Mouse (Mus musculus) lung, postnatal 0 days (tissue): ENCODE measurements at regions not wholly inside any gene's neighbourhood (a gene's known extent, or its start where the extent isn't known, plus 50 kb on each side); places are given as distances from the start of the nearest gene placed in this dataset.

Experiments
- ATAC-seq: fragments of 200-750 bp; cut with Nextera tagmentation; 2 replicates; pipeline ENCODE4 v1.8.0; 2017; ENCODE audit warnings: moderate library complexity
- DNase-seq: peaks from one replicate; pipeline ENCODE4 v3.0.0-alpha.2; 2016; ENCODE audit warnings: low spot score
- H3K27ac ChIP-seq: fragments of 300-500 bp; sonication (generic); 2 replicates; pipeline ENCODE4 v1.5.1; 2014; ENCODE audit warnings: antibody characterized with exemption, mild to moderate bottlenecking, low read length, mixed read lengths
- H3K27me3 ChIP-seq: fragments of 300-500 bp; sonication (generic); replicated peaks from 2 replicates; pipeline ENCODE4 v1.6.1; 2014; ENCODE audit warnings: low read length, mixed read lengths; ENCODE audit not compliant: insufficient read depth
- H3K36me3 ChIP-seq: fragments of 300-500 bp; sonication (generic); 2 replicates; pipeline ENCODE4 v1.6.1; 2014; ENCODE audit warnings: low read length, mixed read lengths; ENCODE audit not compliant: insufficient read depth
- H3K4me1 ChIP-seq: fragments of 300-500 bp; sonication (generic); 2 replicates; pipeline ENCODE4 v1.6.1; 2014; ENCODE audit warnings: antibody characterized with exemption, low read depth, low read length, mixed read lengths; ENCODE audit not compliant: insufficient read depth
- H3K4me2 ChIP-seq: fragments of 300-500 bp; sonication (generic); replicated peaks from 2 replicates; pipeline ENCODE4 v1.6.1; 2014; ENCODE audit warnings: low read depth, mild to moderate bottlenecking, low read length, moderate library complexity, mixed read lengths
- H3K4me3 ChIP-seq: fragments of 300-500 bp; sonication (generic); 2 replicates; pipeline ENCODE4 v1.5.1; 2014; ENCODE audit warnings: low read depth, low read length
- H3K9ac ChIP-seq: fragments of 300-500 bp; sonication (generic); replicated peaks from 2 replicates; pipeline ENCODE4 v1.6.1; 2014; ENCODE audit warnings: low read depth, mild to moderate bottlenecking
- H3K9me3 ChIP-seq: fragments of 300-500 bp; sonication (generic); 2 replicates; pipeline ENCODE4 v1.6.1; 2016; ENCODE audit warnings: low read length, mixed read lengths
- CTCF ChIP-seq: IDR thresholded peaks from 2 replicates; pipeline ENCODE4 v1.5.1; 2016; ENCODE audit warnings: antibody characterized with exemption, mild to moderate bottlenecking
- EP300 ChIP-seq: IDR thresholded peaks from 2 replicates; pipeline ENCODE4 v1.6.1; 2016; ENCODE audit warnings: antibody characterized with exemption, mild to moderate bottlenecking, control low read depth
- WGBS: fragments of 180-500 bp; shearing (Covaris S2); extraction: QIAGEN DNeasy Blood & Tissue Kit; methylation state at CpG from one replicate; pipeline ENCODE4 v1.1.7; 2014; 5-methylcytosine and 5-hydroxymethylcytosine counted together

- WGBS = 81% methylated on average over 5 of the region's 5 CpGs
- Histone ChIP-seq H3K4me3 (no peak overlapping the region), H3K36me3 (no peaks in the 10 kb centered on the region), H3K9me3 (no peaks in the 10 kb centered on the region), H3K9ac (no peak overlapping the region), H3K4me2 (no peak overlapping the region), H3K4me1 (no peaks in the 10 kb centered on the region), H3K27me3 (no peaks in the 10 kb centered on the region), H3K27ac (no peak overlapping the region)
- no peak for ATAC-seq
- TF ChIP-seq CTCF (no peak), EP300 (no peak)
- DNase-seq = peak; percentile 21
Observed at GRCm38 (mm10) chr15:5414401-5414800, 170.4 kb upstream of the Ptger4 start.

DNA sequence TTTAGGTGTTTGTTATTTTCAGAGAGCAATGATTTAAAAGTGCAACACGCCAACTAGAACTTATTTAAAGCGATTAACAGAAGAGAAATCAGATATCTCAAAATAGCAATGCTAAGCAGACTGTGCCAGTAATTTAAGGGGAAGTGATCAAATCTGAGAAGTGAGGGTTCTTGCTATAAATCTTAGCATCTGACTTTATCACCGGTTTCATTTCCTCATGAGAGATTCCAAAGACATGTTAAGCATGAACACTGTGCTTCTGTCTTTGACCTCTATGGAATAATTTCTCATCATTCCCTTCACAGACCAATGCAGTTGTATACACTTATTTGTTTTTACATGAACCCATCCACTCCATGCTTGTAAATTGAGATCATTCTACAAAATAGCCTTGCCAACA, 172.0 kb upstream of the Ptger4 start:
- DNase-seq = no peak
- Histone ChIP-seq H3K27ac (no peak overlapping the region), H3K4me3 (no peak overlapping the region), H3K27me3 (no peaks in the 10 kb centered on the region), H3K9ac (no peak overlapping the region), H3K4me1 (no peaks in the 10 kb centered on the region), H3K36me3 (no peaks in the 10 kb centered on the region), H3K9me3 (no peaks in the 10 kb centered on the region), H3K4me2 (no peak overlapping the region)
- ATAC-seq = no peak
- WGBS = 86% methylated on average over 3 of the region's 3 CpGs
- TF ChIP-seq EP300 (no peak), CTCF (no peak)

GRCm38 (mm10) chr15:5426641-5427040, 182.7 kb upstream of the Ptger4 start:
- ATAC-seq = no peak
- TF ChIP-seq CTCF = no peak
- no peak for TF ChIP-seq EP300
- WGBS = 76% methylated on average over 3 of the region's 3 CpGs

GRCm38 (mm10) chr15:5427319-5428048, 183.5 kb upstream of the Ptger4 start:
- Histone ChIP-seq H3K9ac (no peak overlapping the region), H3K4me1 (no peaks in the 10 kb centered on the region), H3K4me2 (no peak overlapping the region), H3K27me3 (no peaks in the 10 kb centered on the region), H3K4me3 (no peak overlapping the region), H3K27ac (no peak overlapping the region), H3K36me3 (no peaks in the 10 kb centered on the region), H3K9me3 (no peaks in the 10 kb centered on the region)
- 78% methylated on average over 7 of the region's 7 CpGs for WGBS
- no peak for ATAC-seq
- no peak for DNase-seq
- TF ChIP-seq CTCF (no peak), EP300 (no peak)

More at GRCm38 (mm10) chr15:5426641-5427040, 182.7 kb upstream of the Ptger4 start:
- Histone ChIP-seq H3K27ac (no peak overlapping the region), H3K27me3 (no peaks in the 10 kb centered on the region), H3K36me3 (no peaks in the 10 kb centered on the region), H3K4me3 (no peak overlapping the region), H3K9ac (no peak overlapping the region), H3K9me3 (no peaks in the 10 kb centered on the region), H3K4me1 (no peaks in the 10 kb centered on the region), H3K4me2 (no peak overlapping the region)
- no peak for DNase-seq

GRCm38 (mm10) chr15:5432018-5432417, 188.0 kb upstream of the Ptger4 start:
- Histone ChIP-seq H3K4me3 (no peak overlapping the region), H3K27ac (no peak overlapping the region), H3K9ac (no peak overlapping the region), H3K27me3 (no peaks in the 10 kb centered on the region), H3K4me1 (no peaks in the 10 kb centered on the region), H3K4me2 (no peak overlapping the region), H3K36me3 (no peaks in the 10 kb centered on the region), H3K9me3 (no peaks in the 10 kb centered on the region)
- no peak for DNase-seq
- WGBS = 80% methylated on average over 2 of the region's 2 CpGs
- TF ChIP-seq CTCF = no peak
- TF ChIP-seq EP300 = no peak
- no peak for ATAC-seq

DNA sequence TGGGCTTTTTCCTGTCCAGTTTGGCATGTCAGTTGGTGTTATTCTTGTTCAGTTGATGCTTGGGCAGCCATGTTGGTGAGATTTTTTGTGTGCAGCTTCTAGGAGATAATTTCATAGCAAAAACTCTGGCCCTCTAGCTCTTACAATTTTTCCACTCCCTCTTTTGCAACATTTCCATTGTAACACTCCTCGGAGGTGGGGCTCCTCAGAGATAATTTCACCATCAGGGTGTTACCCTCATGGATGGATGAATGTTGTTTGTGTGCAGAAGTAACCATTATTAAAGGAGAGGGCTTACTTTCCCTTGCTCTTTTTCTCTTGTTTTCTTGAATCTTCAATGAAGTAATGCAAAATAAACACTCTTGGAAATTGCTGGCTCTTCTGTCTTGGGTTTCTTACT, 193.0 kb upstream of the Ptger4 start:
- H3K4me2 ChIP-seq = no peak overlapping the region
- no peak overlapping the region for H3K9ac ChIP-seq
- DNase-seq = no peak
- H3K36me3 ChIP-seq = no peaks in the 10 kb centered on the region
- H3K27ac ChIP-seq = no peak overlapping the region
- H3K27me3 ChIP-seq = no peaks in the 10 kb centered on the region
- no peaks in the 10 kb centered on the region for H3K9me3 ChIP-seq
- TF ChIP-seq EP300 (no peak), CTCF (no peak)
- no peaks in the 10 kb centered on the region for H3K4me1 ChIP-seq
- no peak for ATAC-seq
- no peak overlapping the region for H3K4me3 ChIP-seq
- 56% methylated on average over 1 of the region's 1 CpGs for WGBS
